Mouse (Mus musculus) heart, adult 2 months (tissue): ENCODE results near the gene Mrtfa. TPM values are rescaled to one million over a fixed set of nuclear protein-coding genes. Genes with fewer than 3 reads are reported as not detected.

ENCODE experiments used
- DNase-seq, 2 experiments: peaks; one replicate each; pipeline ENCODE4 v3.0.0; 2021
- H3K27ac ChIP-seq: fragments of 200-600 bp; 2 replicates; pipeline ENCODE4 v1.8.1; 2022
- H3K27me3 ChIP-seq: fragments of 200-500 bp; 2 replicates; pipeline ENCODE4 v1.6.1; 2012; ENCODE audit warnings: mild to moderate bottlenecking, low read length, inconsistent platforms, mixed read lengths; ENCODE audit not compliant: control insufficient read depth, insufficient read depth
- H3K36me3 ChIP-seq: fragments of 200-500 bp; 2 replicates; pipeline ENCODE4 v1.6.1; 2012; ENCODE audit warnings: low read length, inconsistent platforms; ENCODE audit not compliant: control insufficient read depth, insufficient read depth
- H3K4me1 ChIP-seq: fragments of 200-500 bp; 2 replicates; pipeline ENCODE4 v1.6.1; 2011; ENCODE audit warnings: low read length; ENCODE audit not compliant: control insufficient read depth, insufficient read depth
- H3K4me3 ChIP-seq: fragments of 200-600 bp; 2 replicates; pipeline ENCODE4 v1.8.1; 2022
- H3K79me2 ChIP-seq: fragments of 200-500 bp; replicated peaks from 2 replicates; pipeline ENCODE4 v1.6.1; 2012; ENCODE audit warnings: mild to moderate bottlenecking, inconsistent platforms, low read length, moderate library complexity, mixed read lengths; ENCODE audit not compliant: control insufficient read depth, insufficient read depth
- H3K9ac ChIP-seq: fragments of 200-500 bp; 2 replicates; pipeline ENCODE4 v1.6.1; 2012; ENCODE audit warnings: low read depth, mild to moderate bottlenecking, control low read depth, inconsistent platforms, low read length, mixed read lengths
- CTCF ChIP-seq: fragments of 200-600 bp; IDR thresholded peaks from 2 replicates; pipeline ENCODE4 v1.8.1; 2022; ENCODE audit warnings: antibody characterized with exemption, mild to moderate bottlenecking, moderate library complexity
- EP300 ChIP-seq: fragments of 200-500 bp; IDR thresholded peaks from 2 replicates; pipeline ENCODE4 v1.6.1; 2011; ENCODE audit warnings: low read depth, low read length, control low read depth; ENCODE audit not compliant: insufficient read depth
- POLR2A ChIP-seq: fragments of 200-500 bp; IDR thresholded peaks from 2 replicates; pipeline ENCODE4 v1.6.1; 2011; ENCODE audit warnings: mild to moderate bottlenecking, low read depth, low read length, control low read depth; ENCODE audit not compliant: insufficient read depth
- WGBS: fragments of 180-500 bp; shearing (Covaris S2); methylation state at CpG from one replicate; pipeline ENCODE4 v1.1.7; 2018; 5-methylcytosine and 5-hydroxymethylcytosine counted together
- intact Hi-C: fragments of 180-260 bp; cut with DNase I; formaldehyde crosslinking; loops from one replicate; pipeline ENCODE4 v1.15.1; 2025
- polyA plus RNA-seq: library from polyadenylated mRNA; depleted of rRNA; stranded (reverse); fragments of >200 nt; gene quantifications from 2 replicates; pipeline ENCODE4 v1.2.3, GENCODE M21; 2012
- total RNA-seq, 2 experiments: library from RNA; stranded (reverse); gene quantifications; 2 replicates each; pipeline ENCODE4 v1.2.3; 2021

The Mrtfa gene
- total and polyA plus RNA-seq, 3 experiments = 7.2 to 11.0 (median 9.0) TPM

DNA sequence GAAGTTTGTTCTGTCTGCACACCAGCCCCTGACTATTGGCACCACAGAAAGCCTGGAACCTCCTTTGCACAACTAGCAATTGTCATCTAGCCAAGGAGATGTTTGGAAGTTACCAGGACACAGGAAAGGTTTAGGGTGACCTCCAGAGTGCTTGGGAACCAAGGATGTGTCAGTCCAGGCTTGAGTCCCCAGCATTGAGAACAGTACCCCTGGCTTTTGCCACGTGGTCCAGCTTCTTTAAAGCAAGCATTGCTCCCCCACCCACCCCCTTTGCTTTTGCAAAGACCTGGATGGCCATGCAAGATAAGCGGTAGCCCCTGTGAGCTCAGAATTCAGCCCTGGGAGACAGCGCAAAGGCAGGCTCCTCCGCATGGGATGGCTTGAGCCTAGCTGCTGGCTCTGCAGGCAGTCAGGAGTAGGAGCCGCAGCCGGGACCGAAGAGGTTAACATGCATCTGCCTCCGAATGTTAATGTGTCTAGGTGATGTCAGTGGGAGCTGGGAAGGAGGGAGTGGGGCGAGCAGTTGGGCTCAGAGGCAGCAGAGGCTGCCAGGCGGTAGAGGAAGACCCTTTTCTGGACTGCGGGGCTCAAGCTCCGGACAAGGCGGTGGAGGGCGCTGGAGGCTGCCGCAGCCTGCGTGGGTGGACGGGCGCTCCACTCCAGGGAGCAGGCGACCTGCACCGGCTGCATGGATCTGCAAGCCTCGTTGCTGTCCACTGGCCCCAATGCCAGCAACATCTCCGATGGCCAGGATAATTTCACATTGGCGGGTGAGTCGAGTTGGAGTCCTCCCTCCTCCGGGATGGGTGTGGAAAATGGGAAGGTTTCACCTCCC lies 44.7 kb upstream of the Mrtfa start, which contains the start of gene Mchr1:
Gene Mchr1 (plus strand): TSS at position 414 of the 835 bp plus-strand sequence.
- H3K4me1 ChIP-seq = peaks cover 2% of the 10 kb centered on the region; the same call in 1 of the 2 replicates
- DNase-seq = peak; percentile 31 to 48
- no peak within 1 kb of the TSS for H3K27ac ChIP-seq
- intact Hi-C loops = loop anchor here (1.0 kb wide), 1 partner anchor 67 kb away; no protein-coding TSS in a partner anchor
- WGBS = 3% methylated on average over 25 of the region's 25 CpGs
- no peaks in the 10 kb centered on the region for H3K36me3 ChIP-seq
- peak within 1 kb of the TSS; percentile 16 for H3K4me3 ChIP-seq
- no peaks in the 10 kb centered on the region for H3K79me2 ChIP-seq
- 0 out of 2 replicates have a peak, but pooled peaks cover 3% of the 10 kb centered on the region for H3K27me3 ChIP-seq
- peak within 1 kb of the TSS; percentile 25; the same call in 1 of the 2 replicates for H3K9ac ChIP-seq
- peak; percentile 62 for TF ChIP-seq CTCF
- TF ChIP-seq POLR2A = no peak

DNA sequence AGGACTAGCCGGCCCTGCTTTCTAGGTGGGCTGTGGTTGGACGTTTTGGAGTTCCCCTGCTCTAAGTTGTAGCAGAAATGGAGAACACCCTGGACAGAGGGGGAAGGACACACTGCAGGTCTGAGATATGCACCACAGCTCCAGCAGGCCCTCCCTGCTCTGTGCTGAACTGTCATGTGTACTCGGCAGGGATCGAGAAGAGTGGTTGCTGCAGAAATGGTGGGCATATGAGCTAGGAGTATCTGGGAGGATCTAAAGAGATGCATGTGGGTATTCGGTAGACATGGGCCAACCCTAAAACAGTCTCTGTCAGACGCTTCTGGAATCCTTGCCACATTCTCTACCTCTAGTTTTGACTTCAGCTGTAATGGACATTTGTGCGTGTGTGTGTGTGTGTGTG lies 40.8 kb upstream of the Mrtfa start:
- WGBS = 71% methylated on average over 7 of the region's 7 CpGs
- Histone ChIP-seq H3K79me2 (no peaks in the 10 kb centered on the region), H3K27me3 (0 out of 2 replicates have a peak, but pooled peaks cover 3% of the 10 kb centered on the region), H3K9ac (no peak overlapping the region), H3K4me3 (no peak overlapping the region), H3K27ac (no peak overlapping the region), H3K36me3 (no peaks in the 10 kb centered on the region), H3K4me1 (peaks cover 2% of the 10 kb centered on the region; the same call in 1 of the 2 replicates)
- TF ChIP-seq POLR2A = no peak
- no peak for TF ChIP-seq EP300
- no peak for TF ChIP-seq CTCF
- DNase-seq = no peak
- intact Hi-C loops = no loop called here

DNA sequence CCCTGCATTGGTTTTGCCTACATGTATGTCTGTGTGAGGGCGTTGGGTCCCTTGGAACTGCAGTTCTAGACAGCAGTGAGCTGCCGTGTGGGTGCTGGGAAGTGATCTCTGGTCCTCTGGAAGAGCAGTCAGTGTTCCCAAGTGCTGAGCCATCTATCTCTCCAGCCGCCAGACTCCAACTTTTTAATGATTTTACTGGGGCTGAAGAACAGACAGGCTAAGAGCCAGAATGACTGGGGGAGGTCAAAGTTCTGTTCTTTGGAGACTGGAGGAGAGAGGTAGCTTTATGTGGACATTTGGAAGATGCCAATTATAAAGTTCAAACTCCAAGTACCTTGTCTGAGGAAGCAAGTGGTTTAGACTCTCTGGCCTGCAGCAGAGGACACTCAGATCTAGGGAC lies 39.2 kb upstream of the Mrtfa start:
- Histone ChIP-seq H3K27me3 (no peaks in the 10 kb centered on the region), H3K4me1 (no peaks in the 10 kb centered on the region), H3K27ac (no peak overlapping the region), H3K4me3 (no peak overlapping the region), H3K9ac (no peak overlapping the region), H3K79me2 (no peaks in the 10 kb centered on the region), H3K36me3 (no peaks in the 10 kb centered on the region)
- 81% methylated on average over 3 of the region's 3 CpGs for WGBS
- no peak for TF ChIP-seq POLR2A
- no peak for TF ChIP-seq EP300
- no peak for TF ChIP-seq CTCF
- no peak for DNase-seq
- intact Hi-C loops = no loop called here

DNA sequence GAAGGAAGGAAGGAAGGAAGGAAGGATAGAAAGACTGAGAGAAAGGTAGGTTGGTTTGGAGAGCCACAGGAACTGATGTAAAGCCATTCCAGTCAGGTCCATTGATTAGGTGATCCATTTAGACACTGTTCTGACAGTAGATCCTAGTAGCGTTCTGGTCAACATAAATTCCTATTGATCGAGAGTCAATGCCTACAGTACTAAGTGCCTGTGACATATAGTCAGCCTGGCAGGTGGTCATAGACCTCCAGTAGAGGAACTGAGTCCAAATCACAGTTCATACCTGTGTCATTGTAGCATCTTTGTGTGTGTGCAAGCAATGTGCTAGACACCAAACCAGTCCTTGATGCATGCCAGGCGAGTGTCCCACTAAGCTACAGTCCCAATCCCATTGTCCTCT lies 37.7 kb upstream of the Mrtfa start:
- no peak overlapping the region for H3K9ac ChIP-seq
- H3K4me3 ChIP-seq = no peak overlapping the region
- H3K79me2 ChIP-seq = no peaks in the 10 kb centered on the region
- intact Hi-C loops = no loop called here
- H3K27ac ChIP-seq = no peak overlapping the region
- no peaks in the 10 kb centered on the region for H3K4me1 ChIP-seq
- DNase-seq = no peak
- TF ChIP-seq POLR2A = no peak
- no peak for TF ChIP-seq CTCF
- no peak for TF ChIP-seq EP300
- H3K27me3 ChIP-seq = no peaks in the 10 kb centered on the region
- WGBS = 91% methylated on average over 3 of the region's 3 CpGs
- no peaks in the 10 kb centered on the region for H3K36me3 ChIP-seq

DNA sequence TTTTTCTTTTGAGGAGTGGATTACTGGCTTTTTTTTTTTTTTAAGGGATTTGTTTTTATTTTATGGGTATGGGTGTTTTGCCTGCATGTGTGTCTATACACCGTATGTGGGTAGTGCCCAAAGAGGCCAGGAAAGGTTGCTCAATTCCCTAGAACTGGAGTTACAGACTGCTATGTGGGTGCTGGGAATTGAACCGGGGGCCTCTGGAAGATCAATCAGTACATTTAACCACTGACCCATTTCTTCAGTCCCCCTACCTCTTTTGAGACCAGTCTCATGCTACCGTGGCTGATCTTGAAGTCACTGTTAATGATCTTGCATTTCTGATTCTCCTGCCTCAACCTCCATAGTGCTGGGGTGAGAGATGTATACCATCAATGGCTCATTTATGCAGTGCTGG lies 36.7 kb upstream of the Mrtfa start:
- no peak overlapping the region for H3K9ac ChIP-seq
- H3K79me2 ChIP-seq = no peaks in the 10 kb centered on the region
- TF ChIP-seq POLR2A = no peak
- no peak for TF ChIP-seq CTCF
- no peak for TF ChIP-seq EP300
- no peaks in the 10 kb centered on the region for H3K4me1 ChIP-seq
- no peak overlapping the region for H3K4me3 ChIP-seq
- no peak for DNase-seq
- no peaks in the 10 kb centered on the region for H3K27me3 ChIP-seq
- no peak overlapping the region for H3K27ac ChIP-seq
- WGBS = 84% methylated on average over 3 of the region's 3 CpGs
- intact Hi-C loops = no loop called here
- no peaks in the 10 kb centered on the region for H3K36me3 ChIP-seq

DNA sequence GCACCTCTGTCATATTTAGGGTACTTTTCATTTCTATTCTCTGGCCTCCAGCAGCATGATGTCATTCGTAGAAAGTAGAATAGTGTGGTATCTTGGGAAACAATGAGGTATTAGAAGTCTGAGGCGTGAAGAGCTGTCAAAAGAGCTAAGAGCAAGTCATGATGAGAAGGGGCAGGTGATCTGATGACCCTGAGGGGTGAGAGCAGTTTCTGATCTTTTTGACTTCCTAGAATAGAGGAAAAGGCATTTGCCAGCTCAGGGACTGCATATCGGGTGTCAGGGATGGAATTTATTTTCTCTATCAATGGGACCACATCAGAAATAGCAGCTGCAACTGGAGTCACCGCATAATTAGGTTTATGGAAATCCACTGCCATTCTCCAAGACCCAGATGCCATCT lies 36.2 kb upstream of the Mrtfa start:
- no peak for TF ChIP-seq POLR2A
- no peak for DNase-seq
- Histone ChIP-seq H3K36me3 (no peaks in the 10 kb centered on the region), H3K9ac (no peak overlapping the region), H3K27me3 (no peaks in the 10 kb centered on the region), H3K79me2 (no peaks in the 10 kb centered on the region), H3K4me1 (no peaks in the 10 kb centered on the region), H3K27ac (no peak overlapping the region), H3K4me3 (no peak overlapping the region)
- WGBS = 69% methylated on average over 4 of the region's 4 CpGs
- intact Hi-C loops = no loop called here
